Mouse (Mus musculus) intestine, postnatal 0 days (tissue): Measurements from ENCODE around the gene Hist1h3h. TPM values are rescaled to one million over a fixed set of nuclear protein-coding genes. Genes with fewer than 3 reads are reported as not detected.
"Not testable (repeated sequence)": the region's sequence is repeated elsewhere in the genome, so short reads cannot be mapped to it uniquely, and the experiment has no call there.

ENCODE experiments used
- ATAC-seq: fragments of 200-750 bp; cut with Nextera tagmentation; 2 replicates; pipeline ENCODE4 v1.8.0; 2017; ENCODE audit warnings: mild to moderate bottlenecking, moderate TSS enrichment, moderate library complexity
- H3K27ac ChIP-seq: fragments of 300-500 bp; sonication (generic); 2 replicates; pipeline ENCODE4 v1.5.1; 2014; ENCODE audit warnings: mild to moderate bottlenecking, low read depth, low read length, moderate library complexity
- H3K27me3 ChIP-seq: fragments of 300-500 bp; sonication (generic); replicated peaks from 2 replicates; pipeline ENCODE4 v1.6.1; 2014; ENCODE audit warnings: low read length, mixed read lengths; ENCODE audit not compliant: control insufficient read depth, insufficient read depth
- H3K36me3 ChIP-seq: fragments of 300-500 bp; sonication (generic); 2 replicates; pipeline ENCODE4 v1.6.1; 2014; ENCODE audit warnings: mild to moderate bottlenecking, moderate library complexity; ENCODE audit not compliant: control insufficient read depth, insufficient read depth
- H3K4me1 ChIP-seq: fragments of 300-500 bp; sonication (generic); replicated peaks from 2 replicates; pipeline ENCODE4 v1.6.1; 2014; ENCODE audit warnings: antibody characterized with exemption, low read length, mixed read lengths; ENCODE audit not compliant: control insufficient read depth, insufficient read depth
- H3K4me2 ChIP-seq: fragments of 300-500 bp; sonication (generic); replicated peaks from 2 replicates; pipeline ENCODE4 v1.6.1; 2014; ENCODE audit warnings: low read depth, mild to moderate bottlenecking, moderate library complexity
- H3K4me3 ChIP-seq: fragments of 300-500 bp; sonication (generic); 2 replicates; pipeline ENCODE4 v1.5.1; 2014; ENCODE audit warnings: low read depth, low read length
- H3K9ac ChIP-seq: fragments of 300-500 bp; sonication (generic); 2 replicates; pipeline ENCODE4 v1.6.1; 2014; ENCODE audit warnings: mild to moderate bottlenecking, low read depth, low read length
- H3K9me3 ChIP-seq: fragments of 300-500 bp; sonication (generic); 2 replicates; pipeline ENCODE4 v1.6.1; 2016; ENCODE audit warnings: mixed run types; ENCODE audit not compliant: control insufficient read depth
- CTCF ChIP-seq: sonication (generic); IDR thresholded peaks from 2 replicates; pipeline ENCODE4 v1.5.1; 2016; ENCODE audit warnings: low read depth, mild to moderate bottlenecking, control low read depth, antibody characterized with exemption, moderate library complexity
- WGBS: fragments of 180-500 bp; shearing (Covaris S2); extraction: QIAGEN DNeasy Blood & Tissue Kit; methylation state at CpG from one replicate; pipeline ENCODE4 v1.1.7; 2014; 5-methylcytosine and 5-hydroxymethylcytosine counted together
- polyA plus RNA-seq: library from polyadenylated mRNA; unstranded; fragments of >200 nt; fragmentation: Nextera tagmentation; extraction: Ambion mirVana; gene quantifications from 2 replicates; pipeline ENCODE4 v1.2.1, GENCODE M21; 2015

The Hist1h3h gene
- polyA plus RNA-seq, 1 experiment from 2014 or later: 2.4 TPM

DNA sequence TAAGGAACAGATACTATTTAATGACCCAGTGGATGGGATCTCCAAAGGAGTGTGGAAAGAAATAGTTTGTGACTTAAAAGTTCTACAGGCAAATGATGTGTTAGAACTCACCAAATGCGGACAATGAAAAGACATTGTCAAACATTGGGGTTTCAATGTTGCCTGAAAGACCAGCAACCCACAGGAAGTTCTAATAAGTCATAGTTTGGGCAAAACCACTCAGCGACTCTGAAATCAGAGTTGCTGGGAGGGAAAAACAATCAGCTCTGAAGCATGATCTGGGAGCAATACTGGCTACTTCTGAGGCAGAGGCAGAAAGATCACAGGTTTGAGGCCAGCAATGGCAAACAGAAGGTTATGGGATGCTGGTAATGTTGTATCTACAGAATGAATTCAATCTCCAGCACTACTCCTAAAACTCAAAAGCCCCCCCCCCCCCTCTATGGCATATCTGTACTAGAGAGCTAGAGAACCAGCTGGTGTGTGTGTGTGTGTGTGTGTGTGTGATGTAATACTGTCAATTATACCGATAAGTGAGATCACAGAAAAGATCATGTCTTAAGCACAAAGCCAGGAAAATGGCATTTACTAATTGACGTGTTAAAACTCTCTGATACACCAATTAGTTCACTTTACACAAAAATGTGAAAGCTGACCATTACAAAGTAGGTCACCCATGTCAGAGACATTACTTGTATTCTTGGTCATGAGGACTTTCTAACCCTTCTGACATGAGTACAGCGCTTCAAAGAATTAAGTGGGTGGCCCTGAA lies 32.1 kb downstream of the Hist1h3h start:
- TF ChIP-seq CTCF: no peak
- peak overlapping the region; percentile 76 for H3K4me2 ChIP-seq

DNA sequence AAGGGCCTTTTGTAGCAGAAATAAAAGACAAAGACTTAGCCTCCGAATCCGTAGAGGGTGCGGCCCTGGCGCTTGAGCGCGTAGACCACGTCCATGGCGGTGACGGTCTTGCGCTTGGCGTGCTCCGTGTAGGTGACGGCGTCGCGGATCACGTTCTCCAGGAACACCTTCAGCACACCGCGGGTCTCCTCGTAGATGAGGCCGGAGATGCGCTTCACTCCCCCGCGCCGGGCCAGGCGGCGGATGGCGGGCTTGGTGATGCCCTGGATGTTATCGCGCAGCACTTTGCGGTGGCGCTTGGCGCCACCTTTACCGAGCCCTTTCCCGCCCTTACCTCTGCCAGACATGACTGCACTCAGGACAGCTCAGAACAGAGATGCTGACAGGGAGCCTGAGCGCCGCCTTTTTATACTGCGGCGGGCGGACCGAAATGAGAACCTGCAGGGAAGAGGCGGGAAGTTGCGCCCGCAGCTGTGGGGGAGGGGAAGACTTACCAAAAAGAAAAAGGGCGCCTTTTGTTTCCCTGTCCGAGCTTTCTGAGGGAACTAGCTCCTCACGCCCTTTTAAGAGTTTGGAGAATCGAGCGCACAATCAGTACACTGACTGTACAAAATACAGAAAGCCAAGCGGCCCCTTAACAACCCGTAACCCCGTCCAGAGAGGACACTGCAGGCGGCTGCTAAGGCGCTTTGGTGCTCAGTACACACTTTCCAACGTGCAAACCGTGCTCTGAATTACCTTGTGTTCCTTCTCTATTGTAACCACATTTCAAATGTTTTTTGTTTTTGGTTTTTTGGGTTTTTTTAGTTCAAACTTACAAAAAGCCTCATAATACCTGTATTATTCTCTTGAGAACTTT lies 32.9 kb downstream of the Hist1h3h start, which contains the start of gene Hist1h4k:
Gene Hist1h4k, minus strand, starts transcription at position 347 of the 859 bp plus-strand sequence.
- Histone ChIP-seq H3K4me2 (peak within 1 kb of the TSS; percentile 76), H3K4me3 (peak within 1 kb of the TSS; percentile 46), H3K9ac (peak within 1 kb of the TSS; percentile 23), H3K27ac (0 out of 2 replicates have a peak within 1 kb of the TSS, but pooled peaks have one; percentile 28)
- not testable (repeated sequence) for H3K36me3 ChIP-seq, H3K27me3 ChIP-seq, H3K4me1 ChIP-seq, H3K9me3 ChIP-seq
- under 1% methylated on average over 41 of the region's 56 CpGs for WGBS
- ATAC-seq: peak; percentile 66

More for the DNA sequence above, 32.1 kb downstream of the Hist1h3h start:
- Histone ChIP-seq H3K9me3 (no peaks in the 10 kb centered on the region), H3K27me3 (no peaks in the 10 kb centered on the region), H3K9ac (peak overlapping the region; percentile 23), H3K36me3 (no peaks in the 10 kb centered on the region), H3K27ac (0 out of 2 replicates have a peak overlapping the region, but pooled peaks have one; percentile 28), H3K4me1 (no peaks in the 10 kb centered on the region), H3K4me3 (peak overlapping the region; percentile 46)
- no peak for ATAC-seq
- 3% methylated on average over 5 of the region's 5 CpGs for WGBS

DNA sequence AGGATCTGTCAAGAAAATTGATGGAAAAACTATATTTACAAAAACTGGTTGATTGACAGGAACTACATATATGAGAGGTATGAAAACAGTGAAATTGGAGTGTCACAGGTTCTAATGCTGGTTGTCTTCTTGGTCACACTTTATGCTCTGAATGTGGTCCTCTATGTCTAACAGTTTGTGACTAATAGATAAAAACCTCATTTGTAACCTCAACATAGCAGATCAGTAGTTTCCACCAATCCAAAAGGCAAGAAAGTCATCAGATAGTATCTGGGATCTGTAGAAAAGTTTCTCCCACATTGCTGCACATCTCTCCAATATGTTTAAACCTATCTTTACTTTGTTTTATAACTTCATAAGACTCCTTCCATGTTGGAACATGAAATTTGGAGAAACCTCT lies 34.0 kb downstream of the Hist1h3h start:
- no peaks in the 10 kb centered on the region for H3K36me3 ChIP-seq
- no peak overlapping the region for H3K27ac ChIP-seq
- no peaks in the 10 kb centered on the region for H3K4me1 ChIP-seq
- TF ChIP-seq CTCF: no peak
- no peak for ATAC-seq
- H3K4me3 ChIP-seq: no peak overlapping the region
- no peaks in the 10 kb centered on the region for H3K9me3 ChIP-seq
- no peak overlapping the region for H3K4me2 ChIP-seq
- H3K27me3 ChIP-seq: no peaks in the 10 kb centered on the region
- no peak overlapping the region for H3K9ac ChIP-seq

DNA sequence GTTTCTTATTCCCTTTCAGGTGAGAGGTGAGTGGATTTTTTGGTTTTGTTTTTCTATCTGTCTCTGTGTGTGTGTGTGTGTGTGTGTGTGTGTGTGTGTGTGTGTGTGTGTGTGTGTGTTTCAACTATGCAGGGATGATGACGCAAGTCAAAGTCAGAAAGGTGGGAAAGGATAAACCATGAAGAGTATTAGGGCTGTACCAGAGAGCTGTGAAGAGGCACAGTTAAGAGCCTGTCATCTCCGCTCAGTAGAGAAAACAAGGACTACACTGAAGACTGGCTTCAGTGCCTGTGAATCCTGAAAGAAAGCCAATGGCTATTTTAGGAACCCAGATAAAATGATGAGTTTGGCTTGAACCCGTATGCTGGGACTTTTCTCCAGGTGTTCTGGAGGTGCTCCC lies 34.4 kb downstream of the Hist1h3h start:
- no peaks in the 10 kb centered on the region for H3K9me3 ChIP-seq
- no peak for ATAC-seq

DNA sequence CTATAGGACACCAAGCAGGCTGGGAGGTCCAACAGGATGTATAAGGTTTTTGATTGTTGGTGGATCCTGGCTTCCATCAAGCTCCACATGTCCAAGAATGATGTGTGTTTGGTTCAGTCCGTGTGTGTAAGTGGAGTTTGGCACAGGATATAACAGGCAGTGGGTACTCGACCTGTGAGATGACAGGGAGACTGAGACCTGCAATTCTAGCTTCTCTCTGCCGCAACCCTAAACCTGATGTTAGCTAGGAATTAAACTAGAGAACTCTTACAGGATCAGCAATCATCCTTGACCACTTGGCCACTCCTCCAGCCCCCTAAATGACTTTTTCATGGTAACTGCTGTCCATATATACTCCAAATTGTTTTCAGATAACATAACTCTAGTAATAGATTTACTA lies 34.9 kb downstream of the Hist1h3h start:
- Histone ChIP-seq H3K4me1 (no peaks in the 10 kb centered on the region), H3K9ac (no peak overlapping the region), H3K4me3 (no peak overlapping the region), H3K27me3 (no peaks in the 10 kb centered on the region), H3K9me3 (no peaks in the 10 kb centered on the region), H3K27ac (no peak overlapping the region), H3K4me2 (no peak overlapping the region), H3K36me3 (no peaks in the 10 kb centered on the region)
- TF ChIP-seq CTCF: no peak
- no peak for ATAC-seq
- WGBS: 41% methylated on average over 3 of the region's 3 CpGs

More for the DNA sequence above, 34.4 kb downstream of the Hist1h3h start:
- 76% methylated on average over 3 of the region's 3 CpGs for WGBS
- no peaks in the 10 kb centered on the region for H3K36me3 ChIP-seq
- no peaks in the 10 kb centered on the region for H3K4me1 ChIP-seq
- H3K9ac ChIP-seq: no peak overlapping the region
- no peaks in the 10 kb centered on the region for H3K27me3 ChIP-seq
- H3K27ac ChIP-seq: no peak overlapping the region
- TF ChIP-seq CTCF: no peak
- H3K4me2 ChIP-seq: no peak overlapping the region
- no peak overlapping the region for H3K4me3 ChIP-seq

DNA sequence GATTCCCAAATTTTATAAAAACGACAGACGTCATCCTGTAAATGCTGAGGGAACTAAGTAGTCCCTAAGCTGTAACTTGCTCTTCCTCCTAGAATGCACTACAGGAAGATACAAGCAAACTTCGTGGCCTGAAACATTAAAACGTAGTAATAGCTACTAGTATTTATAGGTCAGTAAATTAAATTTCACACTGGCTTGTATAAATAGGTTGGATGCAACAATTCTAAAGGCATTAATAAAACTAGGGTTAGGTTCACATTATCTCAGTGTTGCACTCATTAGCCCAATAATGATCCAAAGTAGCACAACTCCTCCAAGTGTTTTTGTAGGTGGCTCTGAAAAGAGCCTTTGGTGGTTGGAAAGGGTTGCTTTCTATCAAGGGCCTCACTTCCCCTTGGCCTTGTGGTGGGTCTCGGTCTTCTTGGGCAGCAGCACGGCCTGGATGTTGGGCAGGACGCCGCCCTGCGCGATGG lies 35.6 kb downstream of the Hist1h3h start:
- no peak for ATAC-seq
- Histone ChIP-seq H3K27me3 (no peaks in the 10 kb centered on the region), H3K4me2 (peak overlapping the region; percentile 75), H3K27ac (peak overlapping the region; percentile 74), H3K4me3 (peak overlapping the region; percentile 42), H3K4me1 (no peaks in the 10 kb centered on the region), H3K9ac (no peak overlapping the region), H3K9me3 (no peaks in the 10 kb centered on the region), H3K36me3 (no peaks in the 10 kb centered on the region)
- WGBS: 2% methylated on average over 10 of the region's 10 CpGs
- no peak for TF ChIP-seq CTCF
